Mouse (Mus musculus): Measurements from ENCODE around the gene Efna2. TPM values are rescaled to one million over a fixed set of nuclear protein-coding genes. Genes with fewer than 3 reads are reported as not detected.

Gene Efna2
- polyA plus RNA-seq, 1 experiment = 11.2 TPM

GRCm38 (mm10) chr10:80160455-80161371 is 18.6 kb upstream of the Efna2 start:
- Histone ChIP-seq H3K36me3 (ENCODE audit: control insufficient read depth, insufficient read depth, low read length, poor library complexity, severe bottlenecking) (peaks cover 15% of the 10 kb centered on the region), H3K4me1 (ENCODE audit: control insufficient read depth, insufficient read depth, low read length) (peaks cover 11% of the 10 kb centered on the region)

GRCm38 (mm10) chr10:80161522-80162242 is 17.6 kb upstream of the Efna2 start:
- peaks cover 6% of the 10 kb centered on the region for H3K36me3 ChIP-seq (ENCODE audit: control insufficient read depth, insufficient read depth, low read length, poor library complexity, severe bottlenecking)
- H3K4me3 ChIP-seq (ENCODE audit: low read depth, low read length) = no peak overlapping the region
- no peaks in the 10 kb centered on the region for H3K27me3 ChIP-seq (ENCODE audit: control insufficient read depth, insufficient read depth, low read length, poor library complexity, severe bottlenecking)
- peak overlapping the region; percentile 31 for H3K9ac ChIP-seq (ENCODE audit: low read depth, poor library complexity, severe bottlenecking)
- TF ChIP-seq POLR2A (IDR thresholded peaks at IDR 0.05; ENCODE audit: insufficient read depth, low read length) = no peak
- TF ChIP-seq CTCF (IDR thresholded peaks at IDR 0.05; ENCODE audit: low read depth, low read length) = no peak
- TF ChIP-seq EP300 (IDR thresholded peaks at IDR 0.05; ENCODE audit: insufficient read depth, low read depth, low read length) = 0 out of 2 replicates have a peak, but pooled peaks have one; percentile 20
- no peaks in the 10 kb centered on the region for H3K9me3 ChIP-seq (replicated peaks; ENCODE audit: control insufficient read depth, insufficient read depth, low read length, poor library complexity, severe bottlenecking)
- H3K4me1 ChIP-seq (ENCODE audit: control insufficient read depth, insufficient read depth, low read length) = peaks cover 12% of the 10 kb centered on the region
- H3K27ac ChIP-seq (ENCODE audit: insufficient read depth, low read length) = peak overlapping the region; percentile 62

More at GRCm38 (mm10) chr10:80160455-80161371, 18.6 kb upstream of the Efna2 start:
- peak overlapping the region; percentile 31 for H3K9ac ChIP-seq (ENCODE audit: low read depth, poor library complexity, severe bottlenecking)
- peak overlapping the region; percentile 75 for H3K4me3 ChIP-seq (ENCODE audit: low read depth, low read length)
- no peaks in the 10 kb centered on the region for H3K9me3 ChIP-seq (replicated peaks; ENCODE audit: control insufficient read depth, insufficient read depth, low read length, poor library complexity, severe bottlenecking)
- H3K27ac ChIP-seq (ENCODE audit: insufficient read depth, low read length) = peak overlapping the region; percentile 40
- TF ChIP-seq CTCF (IDR thresholded peaks at IDR 0.05; ENCODE audit: low read depth, low read length) (no peak), EP300 (IDR thresholded peaks at IDR 0.05; ENCODE audit: insufficient read depth, low read depth, low read length) (no peak), POLR2A (IDR thresholded peaks at IDR 0.05; ENCODE audit: insufficient read depth, low read length) (no peak)
- no peaks in the 10 kb centered on the region for H3K27me3 ChIP-seq (ENCODE audit: control insufficient read depth, insufficient read depth, low read length, poor library complexity, severe bottlenecking)

- no peak overlapping the region for H3K4me3 ChIP-seq (ENCODE audit: low read depth, low read length)
- H3K9me3 ChIP-seq (replicated peaks; ENCODE audit: control insufficient read depth, insufficient read depth, low read length, poor library complexity, severe bottlenecking) = no peaks in the 10 kb centered on the region
- no peak overlapping the region for H3K9ac ChIP-seq (ENCODE audit: low read depth, poor library complexity, severe bottlenecking)
- no peak overlapping the region for H3K27ac ChIP-seq (ENCODE audit: insufficient read depth, low read length)
- H3K27me3 ChIP-seq (ENCODE audit: control insufficient read depth, insufficient read depth, low read length, poor library complexity, severe bottlenecking) = no peaks in the 10 kb centered on the region
- peaks cover 12% of the 10 kb centered on the region for H3K4me1 ChIP-seq (ENCODE audit: control insufficient read depth, insufficient read depth, low read length)
- H3K36me3 ChIP-seq (ENCODE audit: control insufficient read depth, insufficient read depth, low read length, poor library complexity, severe bottlenecking) = peaks cover under 1% of the 10 kb centered on the region; the same call in 1 of the 2 replicates
- TF ChIP-seq POLR2A (IDR thresholded peaks at IDR 0.05; ENCODE audit: insufficient read depth, low read length) = no peak
These were observed 17.1 kb upstream of the Efna2 start for GRCm38 (mm10) chr10:80162243-80162608.

GRCm38 (mm10) chr10:80162716-80163299 is 16.5 kb upstream of the Efna2 start:
- Histone ChIP-seq H3K4me1 (ENCODE audit: control insufficient read depth, insufficient read depth, low read length) (peaks cover 12% of the 10 kb centered on the region), H3K27ac (ENCODE audit: insufficient read depth, low read length) (0 out of 2 replicates have a peak overlapping the region, but pooled peaks have one; percentile 3), H3K4me3 (ENCODE audit: low read depth, low read length) (no peak overlapping the region), H3K27me3 (ENCODE audit: control insufficient read depth, insufficient read depth, low read length, poor library complexity, severe bottlenecking) (no peaks in the 10 kb centered on the region), H3K36me3 (ENCODE audit: control insufficient read depth, insufficient read depth, low read length, poor library complexity, severe bottlenecking) (no peaks in the 10 kb centered on the region), H3K9ac (ENCODE audit: low read depth, poor library complexity, severe bottlenecking) (no peak overlapping the region), H3K9me3 (replicated peaks; ENCODE audit: control insufficient read depth, insufficient read depth, low read length, poor library complexity, severe bottlenecking) (no peaks in the 10 kb centered on the region)
- TF ChIP-seq EP300 (IDR thresholded peaks at IDR 0.05; ENCODE audit: insufficient read depth, low read depth, low read length) = no peak

GRCm38 (mm10) chr10:80163721-80164120 is 15.6 kb upstream of the Efna2 start:
- no peak overlapping the region for H3K4me3 ChIP-seq (ENCODE audit: low read depth, low read length)
- H3K27ac ChIP-seq (ENCODE audit: insufficient read depth, low read length) = peak overlapping the region; percentile 17; the same call in 1 of the 2 replicates
- H3K9ac ChIP-seq (ENCODE audit: low read depth, poor library complexity, severe bottlenecking) = no peak overlapping the region
- no peaks in the 10 kb centered on the region for H3K27me3 ChIP-seq (ENCODE audit: control insufficient read depth, insufficient read depth, low read length, poor library complexity, severe bottlenecking)
- H3K9me3 ChIP-seq (replicated peaks; ENCODE audit: control insufficient read depth, insufficient read depth, low read length, poor library complexity, severe bottlenecking) = no peaks in the 10 kb centered on the region
- H3K4me1 ChIP-seq (ENCODE audit: control insufficient read depth, insufficient read depth, low read length) = peaks cover 11% of the 10 kb centered on the region
- TF ChIP-seq EP300 (IDR thresholded peaks at IDR 0.05; ENCODE audit: insufficient read depth, low read depth, low read length) = no peak
- no peak for TF ChIP-seq POLR2A (IDR thresholded peaks at IDR 0.05; ENCODE audit: insufficient read depth, low read length)
- TF ChIP-seq CTCF (IDR thresholded peaks at IDR 0.05; ENCODE audit: low read depth, low read length) = no peak
- H3K36me3 ChIP-seq (ENCODE audit: control insufficient read depth, insufficient read depth, low read length, poor library complexity, severe bottlenecking) = no peaks in the 10 kb centered on the region

All from ES-Bruce4 (cell line).